Mouse (Mus musculus) large intestine, adult 2 months (tissue): ENCODE data around the gene 2300002M23Rik. TPM values are rescaled to one million over a fixed set of nuclear protein-coding genes. Genes with fewer than 3 reads are reported as not detected.

Experiments
- DNase-seq: peaks from one replicate; pipeline ENCODE4 v3.0.0-alpha.2; 2012; ENCODE audit warnings: low read depth, low spot score
- WGBS: fragments of 180-500 bp; shearing (Covaris S2); methylation state at CpG from one replicate; pipeline ENCODE4 v1.1.7; 2018; 5-methylcytosine and 5-hydroxymethylcytosine counted together
- polyA plus RNA-seq: library from polyadenylated mRNA; depleted of rRNA; stranded (reverse); fragments of >200 nt; gene quantifications from 2 replicates; pipeline ENCODE4 v1.2.3, GENCODE M21; 2012

The 2300002M23Rik gene
- polyA plus RNA-seq, 1 experiment = not detected

GRCm38 (mm10) chr17:35554761-35555397 is 12.4 kb upstream of the 2300002M23Rik start:
- 92% methylated on average over 18 of the region's 18 CpGs for WGBS
- no peak for DNase-seq

GRCm38 (mm10) chr17:35556186-35556765 is 11.0 kb upstream of the 2300002M23Rik start:
- DNase-seq = no peak
- WGBS = 43% methylated on average over 13 of the region's 13 CpGs

DNA sequence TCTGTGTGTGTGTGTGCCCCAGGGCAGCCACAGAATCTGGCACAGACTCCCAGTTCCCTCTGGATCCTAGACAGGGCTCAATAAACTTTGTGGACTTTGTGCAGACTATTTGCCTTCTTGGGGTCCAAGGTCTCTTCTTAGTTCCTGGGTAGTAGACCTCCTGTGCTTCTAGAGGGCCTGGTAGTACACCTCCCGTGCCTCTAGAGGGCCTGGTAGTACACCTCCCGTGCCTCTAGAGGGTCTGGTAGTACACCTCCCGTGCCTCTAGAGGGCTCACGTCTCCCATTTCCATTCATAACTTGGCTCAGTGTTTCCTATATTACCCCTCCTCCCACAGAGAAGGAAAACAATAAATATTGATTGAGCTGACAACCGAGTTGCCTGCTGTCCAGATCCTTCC is 10.4 kb upstream of the 2300002M23Rik start:
- 8% methylated on average over 5 of the region's 5 CpGs for WGBS
- DNase-seq = peak; percentile 74

DNA sequence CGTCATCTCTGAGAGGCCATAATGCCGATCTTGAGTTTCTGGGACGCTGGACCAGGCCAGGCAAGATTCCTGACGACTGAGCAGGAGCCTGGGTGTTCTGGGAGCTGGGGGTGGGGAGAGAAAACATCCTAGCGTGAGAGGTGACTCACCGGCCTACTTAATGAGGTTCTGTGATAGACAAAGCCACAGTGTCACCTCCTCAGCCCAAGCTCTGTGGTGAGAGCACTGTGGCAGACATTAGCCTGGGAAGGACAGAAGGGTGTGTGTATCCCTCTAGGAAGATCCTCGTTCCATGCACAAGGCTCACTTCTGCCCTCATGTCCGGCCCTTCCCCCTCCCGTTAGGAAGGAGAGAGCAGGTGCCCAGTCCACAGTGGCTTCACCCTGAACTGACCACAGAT is 9.9 kb upstream of the 2300002M23Rik start:
- 41% methylated on average over 9 of the region's 9 CpGs for WGBS
- no peak for DNase-seq

DNA sequence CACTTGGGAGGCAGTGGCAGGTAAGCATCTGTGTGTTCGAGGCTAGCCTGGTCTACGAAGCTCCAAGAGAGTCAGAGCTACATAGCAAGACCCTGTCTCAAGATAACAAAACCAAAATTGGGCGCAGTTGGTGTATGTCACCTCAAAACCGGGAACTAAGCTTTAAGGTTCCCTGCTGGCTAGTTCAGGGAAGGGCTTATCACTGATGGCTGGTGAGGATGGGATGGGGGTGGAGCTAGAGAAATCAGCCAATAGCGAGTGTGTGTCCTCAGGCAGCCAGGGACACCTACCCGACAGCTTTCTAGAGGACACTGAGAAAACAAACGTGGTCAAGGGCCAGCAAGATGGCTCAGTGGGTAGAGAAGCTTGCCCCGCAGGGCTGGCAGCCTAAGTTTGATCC is 9.0 kb upstream of the 2300002M23Rik start:
- WGBS = 67% methylated on average over 8 of the region's 8 CpGs
- DNase-seq = no peak

DNA sequence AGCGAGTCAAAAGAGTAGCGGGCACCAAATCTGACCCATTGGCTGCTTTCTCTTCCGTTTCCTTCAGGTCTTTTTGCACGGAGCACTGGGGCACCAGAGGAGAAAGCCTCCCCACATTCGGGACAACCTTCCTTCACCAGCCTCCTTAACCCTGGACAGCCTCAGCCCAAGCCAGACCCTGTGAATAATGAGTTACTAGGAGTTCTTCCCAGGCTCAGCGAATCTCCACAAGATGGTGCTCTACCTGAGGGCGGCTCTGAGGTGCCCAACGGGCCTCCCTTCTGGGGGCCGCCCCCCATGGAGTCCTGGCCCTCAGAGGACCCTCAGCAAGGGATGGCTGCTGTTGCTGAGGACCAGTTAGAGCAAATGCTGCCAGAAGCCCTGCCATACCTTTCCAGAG is 517 bp downstream of the 2300002M23Rik start:
- WGBS = 39% methylated on average over 9 of the region's 9 CpGs
- DNase-seq = no peak

GRCm38 (mm10) chr17:35569091-35569944 is 2.1 kb downstream of the 2300002M23Rik start:
- no peak for DNase-seq
- 13% methylated on average over 28 of the region's 28 CpGs for WGBS

- WGBS = 87% methylated on average over 14 of the region's 14 CpGs
- no peak for DNase-seq
Observed at GRCm38 (mm10) chr17:35570836-35571235, 3.6 kb downstream of the 2300002M23Rik start.

DNA sequence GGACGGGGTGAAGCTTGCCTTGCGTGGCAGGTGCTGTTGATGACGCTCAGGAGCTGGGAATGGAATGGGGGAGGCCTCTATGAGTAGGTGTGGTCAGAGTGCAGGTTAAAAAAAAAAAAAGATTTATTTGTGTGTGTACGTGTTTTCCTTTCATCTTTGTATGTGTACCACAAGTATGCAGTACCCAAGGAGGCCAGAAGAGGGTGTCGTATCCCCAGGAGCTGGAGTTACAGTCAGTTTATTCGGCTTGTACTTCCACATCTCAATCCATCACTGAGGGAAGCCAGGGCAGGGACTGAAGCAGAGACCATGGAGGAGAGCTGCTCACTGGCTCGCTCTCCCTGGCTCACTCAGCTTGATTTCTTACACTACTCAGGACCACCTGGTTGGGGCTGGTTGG is 4.2 kb downstream of the 2300002M23Rik start:
- WGBS = 93% methylated on average over 7 of the region's 7 CpGs

DNA sequence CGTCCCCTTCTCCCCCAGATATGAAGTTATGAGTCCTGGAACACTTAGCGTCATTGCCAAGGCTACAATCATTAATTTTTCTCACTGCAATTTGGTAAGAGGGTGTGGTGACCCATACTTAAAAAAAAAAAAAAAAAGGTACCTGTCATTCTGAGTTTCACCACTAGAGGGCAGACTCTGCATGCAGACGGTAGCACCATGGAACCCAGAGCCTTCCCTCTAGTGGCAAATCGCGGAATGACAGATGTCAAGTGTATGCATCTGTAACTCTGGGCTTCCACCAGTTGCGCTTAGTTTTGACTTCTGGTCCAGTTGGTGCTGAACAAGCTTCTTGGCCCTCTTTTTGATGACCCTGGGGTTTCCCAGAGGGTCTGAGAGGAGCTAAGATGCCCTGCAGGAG is 11.0 kb downstream of the 2300002M23Rik start:
- WGBS = 17% methylated on average over 6 of the region's 6 CpGs
- peak; percentile 94 for DNase-seq

More for the DNA sequence above, 4.2 kb downstream of the 2300002M23Rik start:
- no peak for DNase-seq

GRCm38 (mm10) chr17:35582900-35583299 is 15.7 kb downstream of the 2300002M23Rik start:
- WGBS = 96% methylated on average over 1 of the region's 1 CpGs
- no peak for DNase-seq

GRCm38 (mm10) chr17:35584330-35584937 is 17.2 kb downstream of the 2300002M23Rik start:
- peak; percentile 58 for DNase-seq
- 10% methylated on average over 16 of the region's 16 CpGs for WGBS

DNA sequence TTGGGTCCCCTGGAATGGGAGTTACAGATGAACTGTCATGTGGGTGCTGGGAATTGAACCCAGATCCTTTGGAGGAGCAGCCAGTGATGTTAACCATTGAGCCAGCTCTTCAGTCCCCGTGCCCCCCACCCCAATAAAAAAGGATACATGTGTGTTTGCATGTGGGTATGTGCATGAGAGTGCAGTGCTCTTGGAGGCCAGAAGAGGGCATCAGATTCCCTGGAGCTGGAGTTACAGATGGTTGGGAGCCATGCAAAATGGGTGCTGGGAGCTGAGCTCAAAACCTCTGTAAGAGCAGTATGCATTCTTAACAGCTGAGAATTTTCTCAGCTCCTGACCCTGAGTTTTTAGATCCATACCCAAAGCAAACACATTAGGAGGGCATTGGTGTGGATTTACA is 20.0 kb downstream of the 2300002M23Rik start:
- 77% methylated on average over 1 of the region's 1 CpGs for WGBS
- DNase-seq = no peak

GRCm38 (mm10) chr17:35588387-35588786 is 21.1 kb downstream of the 2300002M23Rik start:
- DNase-seq = no peak
- WGBS = 71% methylated on average over 4 of the region's 4 CpGs

- WGBS = 13% methylated on average over 21 of the region's 21 CpGs
- peak; percentile 88 for DNase-seq
Observed at GRCm38 (mm10) chr17:35590410-35591218, 23.4 kb downstream of the 2300002M23Rik start.

GRCm38 (mm10) chr17:35591219-35591578 is 23.9 kb downstream of the 2300002M23Rik start:
- WGBS = 76% methylated on average over 7 of the region's 7 CpGs
- DNase-seq = no peak

GRCm38 (mm10) chr17:35591731-35592130 is 24.5 kb downstream of the 2300002M23Rik start:
- 78% methylated on average over 15 of the region's 15 CpGs for WGBS
- DNase-seq = no peak

DNA sequence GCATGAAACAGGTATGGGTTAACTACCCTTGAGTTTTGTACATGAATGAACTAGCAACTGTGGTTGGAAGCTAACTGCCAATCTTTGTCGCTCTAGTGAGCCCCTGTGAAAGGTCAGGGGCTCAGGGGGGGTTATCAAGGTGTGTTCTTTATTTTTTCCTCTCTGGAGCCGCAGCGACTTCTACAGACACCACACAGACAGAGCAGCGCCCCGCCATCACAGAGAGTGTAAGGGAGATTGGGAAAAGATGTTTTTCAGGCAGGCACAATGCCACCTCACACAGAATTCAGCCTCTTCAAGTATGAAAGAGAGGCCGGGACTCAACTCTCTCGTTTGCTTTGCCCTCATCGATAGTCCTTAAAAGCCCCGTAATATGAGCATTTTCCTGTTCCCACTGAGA is 24.9 kb downstream of the 2300002M23Rik start:
- WGBS = 88% methylated on average over 9 of the region's 9 CpGs
- no peak for DNase-seq

DNA sequence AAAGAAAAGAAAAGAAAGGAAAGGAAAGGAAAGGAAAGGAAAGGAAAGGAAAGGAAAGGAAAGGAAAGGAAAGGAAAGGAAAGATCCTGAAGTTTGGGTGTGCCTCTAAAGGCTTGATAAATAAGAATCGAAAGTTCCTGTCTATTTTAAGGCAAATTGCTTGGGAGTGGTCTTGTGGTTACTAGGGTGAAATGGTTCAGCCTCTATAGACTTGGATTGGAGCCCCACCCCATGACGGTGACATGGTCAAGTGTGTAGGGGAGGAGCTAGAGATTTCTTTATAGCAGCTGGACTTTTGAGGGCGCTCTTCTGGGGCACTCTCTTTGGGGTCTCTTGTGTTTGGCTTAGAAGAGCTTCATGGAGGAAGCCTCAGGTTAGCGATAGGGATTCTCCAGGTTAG is 26.5 kb downstream of the 2300002M23Rik start:
- 27% methylated on average over 4 of the region's 4 CpGs for WGBS
- DNase-seq = no peak
